Mouse (Mus musculus): ENCODE results near the gene Nav3. TPM values are rescaled to one million over a fixed set of nuclear protein-coding genes. Genes with fewer than 3 reads are reported as not detected.

The Nav3 gene
- polyA plus RNA-seq, 1 experiment from 2014 or later = 0.07 TPM

GRCm38 (mm10) chr10:109779109-109779508 is 676.9 kb downstream of the Nav3 start:
- no peaks in the 10 kb centered on the region for H3K27me3 ChIP-seq (ENCODE audit: control insufficient read depth, insufficient read depth, low read depth, low read length)
- no peaks in the 10 kb centered on the region for H3K36me3 ChIP-seq (ENCODE audit: control insufficient read depth, insufficient read depth)
- WGBS (ENCODE audit: insufficient replicate concordance) = 69% methylated on average over 4 of the region's 4 CpGs
- ATAC-seq (ENCODE audit: low read depth) = no peak
- no peaks in the 10 kb centered on the region for H3K4me1 ChIP-seq (ENCODE audit: control insufficient read depth, low read depth, low read length)
- H3K9me3 ChIP-seq (replicated peaks; ENCODE audit: control insufficient read depth, low read length) = no peaks in the 10 kb centered on the region
- H3K4me3 ChIP-seq (ENCODE audit: low read depth, low read length) = no peak overlapping the region
- no peak overlapping the region for H3K4me2 ChIP-seq (ENCODE audit: low read depth, low read length)
- no peak overlapping the region for H3K27ac ChIP-seq (ENCODE audit: low read length)
- no peak overlapping the region for H3K9ac ChIP-seq (ENCODE audit: low read depth, low read length)

GRCm38 (mm10) chr10:109769092-109769491 is 686.9 kb downstream of the Nav3 start:
- no peaks in the 10 kb centered on the region for H3K4me1 ChIP-seq (ENCODE audit: control insufficient read depth, low read depth, low read length)
- H3K9me3 ChIP-seq (replicated peaks; ENCODE audit: control insufficient read depth, low read length) = no peaks in the 10 kb centered on the region
- H3K4me3 ChIP-seq (ENCODE audit: low read depth, low read length) = no peak overlapping the region
- H3K36me3 ChIP-seq (ENCODE audit: control insufficient read depth, insufficient read depth) = no peaks in the 10 kb centered on the region
- ATAC-seq (ENCODE audit: low read depth) = no peak
- 74% methylated on average over 8 of the region's 8 CpGs for WGBS (ENCODE audit: insufficient replicate concordance)
- no peak overlapping the region for H3K27ac ChIP-seq (ENCODE audit: low read length)
- H3K9ac ChIP-seq (ENCODE audit: low read depth, low read length) = no peak overlapping the region
- H3K27me3 ChIP-seq (ENCODE audit: control insufficient read depth, insufficient read depth, low read depth, low read length) = no peaks in the 10 kb centered on the region
- H3K4me2 ChIP-seq (ENCODE audit: low read depth, low read length) = no peak overlapping the region

GRCm38 (mm10) chr10:109765650-109766049 is 690.4 kb downstream of the Nav3 start:
- no peak overlapping the region for H3K9ac ChIP-seq (ENCODE audit: low read depth, low read length)

GRCm38 (mm10) chr10:109764412-109765101 is 691.4 kb downstream of the Nav3 start:
- Histone ChIP-seq H3K27ac (ENCODE audit: low read length) (no peak overlapping the region), H3K9me3 (replicated peaks; ENCODE audit: control insufficient read depth, low read length) (no peaks in the 10 kb centered on the region), H3K9ac (ENCODE audit: low read depth, low read length) (no peak overlapping the region), H3K36me3 (ENCODE audit: control insufficient read depth, insufficient read depth) (no peaks in the 10 kb centered on the region), H3K4me3 (ENCODE audit: low read depth, low read length) (no peak overlapping the region), H3K4me1 (ENCODE audit: control insufficient read depth, low read depth, low read length) (no peaks in the 10 kb centered on the region), H3K4me2 (ENCODE audit: low read depth, low read length) (no peak overlapping the region), H3K27me3 (ENCODE audit: control insufficient read depth, insufficient read depth, low read depth, low read length) (no peaks in the 10 kb centered on the region)
- 66% methylated on average over 18 of the region's 18 CpGs for WGBS (ENCODE audit: insufficient replicate concordance)
- ATAC-seq (ENCODE audit: low read depth) = no peak

More at GRCm38 (mm10) chr10:109765650-109766049, 690.4 kb downstream of the Nav3 start:
- Histone ChIP-seq H3K36me3 (ENCODE audit: control insufficient read depth, insufficient read depth) (no peaks in the 10 kb centered on the region), H3K4me3 (ENCODE audit: low read depth, low read length) (no peak overlapping the region), H3K27ac (ENCODE audit: low read length) (no peak overlapping the region), H3K27me3 (ENCODE audit: control insufficient read depth, insufficient read depth, low read depth, low read length) (no peaks in the 10 kb centered on the region), H3K4me1 (ENCODE audit: control insufficient read depth, low read depth, low read length) (no peaks in the 10 kb centered on the region), H3K4me2 (ENCODE audit: low read depth, low read length) (no peak overlapping the region), H3K9me3 (replicated peaks; ENCODE audit: control insufficient read depth, low read length) (no peaks in the 10 kb centered on the region)
- no peak for ATAC-seq (ENCODE audit: low read depth)
- WGBS (ENCODE audit: insufficient replicate concordance) = 6% methylated on average over 2 of the region's 2 CpGs

- H3K36me3 ChIP-seq (ENCODE audit: control insufficient read depth, insufficient read depth) = no peaks in the 10 kb centered on the region
- no peaks in the 10 kb centered on the region for H3K27me3 ChIP-seq (ENCODE audit: control insufficient read depth, insufficient read depth, low read depth, low read length)
- no peak overlapping the region for H3K4me2 ChIP-seq (ENCODE audit: low read depth, low read length)
- H3K4me3 ChIP-seq (ENCODE audit: low read depth, low read length) = no peak overlapping the region
- H3K27ac ChIP-seq (ENCODE audit: low read length) = no peak overlapping the region
- no peaks in the 10 kb centered on the region for H3K4me1 ChIP-seq (ENCODE audit: control insufficient read depth, low read depth, low read length)
- WGBS (ENCODE audit: insufficient replicate concordance) = 68% methylated on average over 17 of the region's 17 CpGs
- H3K9me3 ChIP-seq (replicated peaks; ENCODE audit: control insufficient read depth, low read length) = no peaks in the 10 kb centered on the region
- H3K9ac ChIP-seq (ENCODE audit: low read depth, low read length) = no peak overlapping the region
- no peak for ATAC-seq (ENCODE audit: low read depth)
Observed at GRCm38 (mm10) chr10:109758921-109759600, 696.9 kb downstream of the Nav3 start.

GRCm38 (mm10) chr10:109746901-109747300 is 709.1 kb downstream of the Nav3 start:
- Histone ChIP-seq H3K27ac (ENCODE audit: low read length) (no peak overlapping the region), H3K27me3 (ENCODE audit: control insufficient read depth, insufficient read depth, low read depth, low read length) (no peaks in the 10 kb centered on the region), H3K9me3 (replicated peaks; ENCODE audit: control insufficient read depth, low read length) (no peaks in the 10 kb centered on the region), H3K9ac (ENCODE audit: low read depth, low read length) (no peak overlapping the region), H3K4me3 (ENCODE audit: low read depth, low read length) (no peak overlapping the region), H3K4me2 (ENCODE audit: low read depth, low read length) (no peak overlapping the region), H3K36me3 (ENCODE audit: control insufficient read depth, insufficient read depth) (no peaks in the 10 kb centered on the region), H3K4me1 (ENCODE audit: control insufficient read depth, low read depth, low read length) (no peaks in the 10 kb centered on the region)
- ATAC-seq (ENCODE audit: low read depth) = no peak
- 30% methylated on average over 3 of the region's 3 CpGs for WGBS (ENCODE audit: insufficient replicate concordance)

GRCm38 (mm10) chr10:109741664-109742063 is 714.3 kb downstream of the Nav3 start:
- ATAC-seq (ENCODE audit: low read depth) = no peak
- Histone ChIP-seq H3K36me3 (ENCODE audit: control insufficient read depth, insufficient read depth) (no peaks in the 10 kb centered on the region), H3K4me2 (ENCODE audit: low read depth, low read length) (no peak overlapping the region), H3K27me3 (ENCODE audit: control insufficient read depth, insufficient read depth, low read depth, low read length) (no peaks in the 10 kb centered on the region), H3K4me3 (ENCODE audit: low read depth, low read length) (no peak overlapping the region), H3K27ac (ENCODE audit: low read length) (no peak overlapping the region), H3K4me1 (ENCODE audit: control insufficient read depth, low read depth, low read length) (no peaks in the 10 kb centered on the region), H3K9ac (ENCODE audit: low read depth, low read length) (no peak overlapping the region), H3K9me3 (replicated peaks; ENCODE audit: control insufficient read depth, low read length) (no peaks in the 10 kb centered on the region)
- 57% methylated on average over 2 of the region's 2 CpGs for WGBS (ENCODE audit: insufficient replicate concordance)

GRCm38 (mm10) chr10:109740326-109740725 is 715.7 kb downstream of the Nav3 start:
- WGBS (ENCODE audit: insufficient replicate concordance) = 44% methylated on average over 3 of the region's 3 CpGs
- Histone ChIP-seq H3K9ac (ENCODE audit: low read depth, low read length) (no peak overlapping the region), H3K27ac (ENCODE audit: low read length) (no peak overlapping the region), H3K27me3 (ENCODE audit: control insufficient read depth, insufficient read depth, low read depth, low read length) (no peaks in the 10 kb centered on the region), H3K4me3 (ENCODE audit: low read depth, low read length) (no peak overlapping the region), H3K4me2 (ENCODE audit: low read depth, low read length) (no peak overlapping the region), H3K36me3 (ENCODE audit: control insufficient read depth, insufficient read depth) (no peaks in the 10 kb centered on the region), H3K9me3 (replicated peaks; ENCODE audit: control insufficient read depth, low read length) (no peaks in the 10 kb centered on the region), H3K4me1 (ENCODE audit: control insufficient read depth, low read depth, low read length) (no peaks in the 10 kb centered on the region)
- ATAC-seq (ENCODE audit: low read depth) = no peak

GRCm38 (mm10) chr10:109723646-109724045 is 732.4 kb downstream of the Nav3 start:
- no peak overlapping the region for H3K9ac ChIP-seq (ENCODE audit: low read depth, low read length)
- no peaks in the 10 kb centered on the region for H3K27me3 ChIP-seq (ENCODE audit: control insufficient read depth, insufficient read depth, low read depth, low read length)
- H3K27ac ChIP-seq (ENCODE audit: low read length) = no peak overlapping the region
- H3K9me3 ChIP-seq (replicated peaks; ENCODE audit: control insufficient read depth, low read length) = no peaks in the 10 kb centered on the region
- ATAC-seq (ENCODE audit: low read depth) = no peak
- no peak overlapping the region for H3K4me3 ChIP-seq (ENCODE audit: low read depth, low read length)
- no peaks in the 10 kb centered on the region for H3K4me1 ChIP-seq (ENCODE audit: control insufficient read depth, low read depth, low read length)
- no peak overlapping the region for H3K4me2 ChIP-seq (ENCODE audit: low read depth, low read length)
- WGBS (ENCODE audit: insufficient replicate concordance) = 67% methylated on average over 5 of the region's 5 CpGs
- no peaks in the 10 kb centered on the region for H3K36me3 ChIP-seq (ENCODE audit: control insufficient read depth, insufficient read depth)

Data from liver, embryonic 16.5 days (tissue).